Comparison of ENCODE assay signal across 15 mouse cellular contexts in the genomic region with DNA sequence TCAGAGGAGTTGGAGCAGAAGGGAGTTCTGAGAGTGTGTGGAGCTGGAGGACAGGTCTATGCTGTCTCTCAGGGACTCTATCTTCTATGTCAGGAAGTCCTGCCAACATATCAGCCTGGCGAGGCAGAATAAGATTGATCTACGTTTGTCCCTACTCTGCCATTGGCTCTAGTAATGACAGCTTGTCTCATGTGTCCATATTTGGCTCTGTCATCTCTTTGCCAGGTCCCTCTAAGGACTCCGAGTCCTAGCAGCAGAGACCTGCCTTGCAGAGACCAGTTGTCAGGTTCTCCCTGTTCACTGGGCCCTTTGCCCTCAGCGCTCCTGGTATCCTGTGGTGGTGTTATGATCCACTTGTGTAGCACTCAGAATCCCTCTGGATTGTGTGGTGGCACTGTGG. TPM values are rescaled to one million over a fixed set of nuclear protein-coding genes. Genes with fewer than 3 reads are reported as not detected.
"Had no signal": no experiment of that assay in that cellular context is flagged by ENCODE, and none has a peak within 500 bp of the region (broad histone marks: within the 10 kb centered on the region; RNA-seq: fewer than 3 reads in every experiment).

No protein-coding gene starts in this region.

- DNase-seq: kidney, postnatal 25 days; layer of hippocampus, adult 9-11 months; liver; lung, adult 18-20 months; lung, postnatal 10 days; lung, postnatal 36 days; retina, postnatal 1 day; right cerebral cortex, postnatal 25 days; thymus, adult 18-20 months; thymus, postnatal 36 days had no signal

- ATAC-seq: liver, embryonic 12.5 days; midbrain, embryonic 13.5 days; midbrain, embryonic 16.5 days had no signal

RNA-seq across cellular contexts. Expression of gene Twist2, which starts 21.4 kb away (rescaled TPM):
- total RNA-seq: monocyte, adult 5-6 weeks; neutrophil, adult 5-6 weeks had no signal
